Mouse (Mus musculus) embryo, embryonic 9.5 days (tissue): Measurements from ENCODE around the gene Smg9.
"Not testable (repeated sequence)": the region's sequence is repeated elsewhere in the genome, so short reads cannot be mapped to it uniquely, and the experiment has no call there.

Experiments used
- DNase-seq: peaks from one replicate; pipeline ENCODE4 v3.0.0-alpha.2; 2017; ENCODE audit errors: extremely low spot score

Smg9 gene

DNA sequence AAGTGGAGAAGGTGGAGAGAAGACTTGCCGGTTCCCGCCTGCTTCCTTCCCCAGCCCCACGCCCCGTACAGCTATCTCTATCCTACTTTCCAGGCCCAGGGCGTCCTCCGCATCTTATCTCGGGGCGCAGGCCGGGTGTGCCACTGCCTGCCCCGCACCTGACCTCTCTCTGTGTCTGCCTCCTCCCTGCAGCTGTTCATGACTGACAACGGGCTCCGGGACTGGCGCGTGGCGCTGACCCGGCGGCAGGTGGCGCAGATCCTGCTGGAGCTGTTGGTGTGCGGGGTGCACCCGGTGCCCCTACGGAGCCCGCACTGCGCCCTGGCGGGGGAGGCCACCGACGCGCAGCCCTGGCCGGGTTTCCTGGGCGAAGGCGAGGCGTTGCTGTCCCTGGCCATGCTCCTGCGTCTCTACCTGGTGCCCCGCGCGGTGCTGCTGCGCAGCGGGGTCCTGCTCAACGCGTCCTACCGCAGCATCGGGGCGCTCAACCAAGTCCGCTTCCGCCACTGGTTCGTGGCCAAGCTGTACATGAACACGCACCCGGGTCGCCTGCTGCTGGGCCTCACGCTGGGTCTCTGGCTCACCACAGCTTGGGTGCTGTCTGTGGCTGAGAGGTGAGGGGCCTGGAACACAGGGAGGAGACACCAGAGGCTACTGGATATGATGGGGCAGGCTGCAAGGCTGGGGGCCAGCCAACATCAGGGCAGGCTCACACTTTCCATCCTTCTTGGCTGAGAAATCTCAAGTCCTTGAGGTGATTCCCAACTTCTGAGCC lies 22.1 kb upstream of the Smg9 start:
- DNase-seq: peak; percentile 58

DNA sequence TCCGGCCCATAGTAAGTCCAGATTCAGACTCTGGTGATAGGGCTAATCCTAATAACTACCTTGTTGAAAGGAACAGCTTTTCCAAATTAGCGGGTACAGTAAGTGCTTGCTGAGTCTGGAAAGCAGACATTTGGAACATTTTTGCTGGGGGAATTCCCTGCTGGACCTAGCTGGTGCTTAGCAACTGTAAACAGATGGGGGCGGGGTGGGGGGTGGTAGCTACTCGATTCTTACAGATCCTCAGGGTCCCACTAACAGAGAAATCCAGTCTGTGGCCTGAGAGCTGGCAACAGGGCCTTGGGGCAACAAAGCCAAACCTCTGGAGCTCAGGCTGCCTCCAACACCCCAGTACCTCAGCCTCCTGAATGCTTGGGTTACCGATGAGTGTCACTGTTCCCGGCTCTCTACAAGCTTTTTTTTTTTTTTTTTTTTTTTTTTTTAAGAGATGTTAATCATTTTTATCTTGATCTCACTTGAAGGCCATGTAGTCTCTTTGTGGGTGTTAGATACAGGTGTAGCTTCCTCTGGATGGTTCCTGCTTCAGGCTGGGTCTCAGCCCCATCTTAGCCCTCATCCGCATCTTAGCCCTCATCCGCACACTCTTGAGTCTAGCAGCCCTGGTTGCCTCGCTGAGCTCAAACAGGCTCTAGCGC lies 21.2 kb upstream of the Smg9 start:
- DNase-seq: no peak

DNA sequence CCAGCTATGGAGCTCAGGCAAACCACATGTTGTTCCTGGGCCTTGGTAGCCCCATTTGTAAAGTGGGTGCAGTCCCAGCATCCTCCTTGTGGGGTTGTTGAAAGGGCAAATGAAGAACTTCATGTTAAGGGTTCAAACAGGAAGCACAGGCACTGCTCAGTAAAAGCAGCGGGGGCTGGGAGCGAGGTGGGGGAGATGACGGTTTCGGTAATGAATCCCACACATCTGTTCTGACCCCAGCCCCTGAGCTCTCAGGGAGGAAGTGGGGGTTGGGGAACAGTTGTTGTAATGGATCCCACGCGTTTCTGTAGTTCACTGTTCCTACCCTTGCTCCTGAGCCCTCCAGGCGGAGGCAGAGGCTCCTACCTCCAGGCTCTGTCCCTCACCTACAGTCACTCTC lies 19.5 kb upstream of the Smg9 start:
- no peak for DNase-seq

DNA sequence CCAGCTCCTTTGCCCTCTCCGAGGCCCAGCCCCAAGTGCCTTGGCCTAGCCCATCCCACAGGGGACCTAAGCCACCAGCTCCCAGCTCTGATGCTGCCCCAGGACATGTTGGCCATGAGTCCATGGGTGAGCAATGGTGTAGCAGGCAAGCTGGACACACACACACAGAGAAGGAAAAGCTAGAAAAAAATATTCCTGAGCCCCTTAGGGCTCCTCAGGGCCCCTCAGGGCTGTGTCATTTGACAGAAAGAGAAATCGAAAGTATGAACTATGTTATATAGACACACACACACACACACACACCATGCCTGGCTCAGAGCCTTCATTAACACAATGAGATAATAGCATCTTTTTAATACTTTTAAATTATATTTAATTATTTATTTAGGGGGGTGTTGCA lies 19.0 kb upstream of the Smg9 start:
- no peak for DNase-seq

DNA sequence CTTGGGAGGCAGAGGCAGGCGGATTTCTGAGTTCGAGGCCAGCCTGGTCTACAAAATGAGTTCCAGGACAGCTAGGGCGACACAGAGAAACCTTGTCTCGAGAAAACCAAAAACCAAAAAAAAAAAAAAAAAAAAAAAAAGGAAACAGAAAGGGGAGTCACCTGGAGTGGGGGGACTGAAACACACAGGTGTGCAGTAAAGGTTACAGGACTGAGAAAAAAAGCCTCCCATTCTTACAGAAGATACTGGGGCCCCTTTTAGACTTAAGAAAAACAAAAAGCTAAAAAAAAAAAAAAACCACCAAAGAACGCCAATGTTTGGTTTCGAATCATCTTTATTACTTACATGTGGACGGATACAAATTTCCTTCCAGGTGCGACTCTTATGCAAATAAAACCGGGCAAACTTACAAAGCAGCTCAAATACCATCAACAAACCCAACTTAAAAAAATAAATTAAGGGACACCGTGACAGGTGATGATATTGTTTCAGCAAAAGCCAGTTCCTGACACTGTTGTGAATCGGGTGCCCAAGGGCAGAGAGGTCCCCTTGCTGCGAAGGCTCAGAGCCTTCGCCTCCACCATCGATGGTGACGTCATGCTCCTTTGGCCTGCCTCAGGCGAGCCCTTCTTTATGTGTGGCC lies 16.6 kb upstream of the Smg9 start:
- no peak for DNase-seq

DNA sequence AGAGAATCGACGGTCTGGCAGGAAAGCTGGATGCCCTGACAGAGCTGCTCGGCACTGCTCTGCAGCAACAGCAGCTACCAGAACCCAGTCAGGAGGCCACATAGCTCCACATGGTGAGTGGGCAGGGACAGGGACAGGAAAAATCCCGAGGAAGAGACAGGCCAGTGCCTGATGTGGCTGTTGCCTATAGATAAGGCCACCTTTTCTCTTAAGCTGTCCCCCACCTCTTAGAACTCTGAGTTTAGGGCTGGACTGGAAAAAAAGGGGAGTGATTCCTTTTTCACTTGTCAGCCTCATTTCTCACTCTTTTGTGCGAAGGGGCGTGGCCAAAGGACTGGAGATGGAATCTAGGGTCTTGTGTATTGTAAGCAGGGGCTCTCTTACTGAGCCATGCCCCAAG lies 15.3 kb upstream of the Smg9 start:
- DNase-seq: no peak

DNA sequence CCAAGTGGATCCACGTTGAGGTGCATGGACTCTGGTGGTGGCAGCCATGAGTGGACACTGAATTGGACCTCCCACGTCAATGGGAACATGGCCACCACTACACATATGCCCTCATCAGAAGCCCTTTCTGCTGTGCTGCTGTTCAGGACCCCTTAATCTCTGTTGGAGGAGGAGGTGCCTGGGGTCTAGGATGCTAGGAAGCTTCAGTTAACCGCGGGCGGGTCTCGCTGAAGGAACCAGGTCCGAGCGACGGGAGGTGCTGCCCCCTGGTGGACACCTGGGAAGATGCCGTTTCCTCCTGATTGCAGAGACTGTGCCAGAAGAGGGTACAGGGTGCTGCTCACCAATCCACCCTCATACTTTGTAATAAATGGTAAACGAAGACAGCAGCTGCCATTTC lies 14.6 kb upstream of the Smg9 start:
- DNase-seq: peak; percentile 63

DNA sequence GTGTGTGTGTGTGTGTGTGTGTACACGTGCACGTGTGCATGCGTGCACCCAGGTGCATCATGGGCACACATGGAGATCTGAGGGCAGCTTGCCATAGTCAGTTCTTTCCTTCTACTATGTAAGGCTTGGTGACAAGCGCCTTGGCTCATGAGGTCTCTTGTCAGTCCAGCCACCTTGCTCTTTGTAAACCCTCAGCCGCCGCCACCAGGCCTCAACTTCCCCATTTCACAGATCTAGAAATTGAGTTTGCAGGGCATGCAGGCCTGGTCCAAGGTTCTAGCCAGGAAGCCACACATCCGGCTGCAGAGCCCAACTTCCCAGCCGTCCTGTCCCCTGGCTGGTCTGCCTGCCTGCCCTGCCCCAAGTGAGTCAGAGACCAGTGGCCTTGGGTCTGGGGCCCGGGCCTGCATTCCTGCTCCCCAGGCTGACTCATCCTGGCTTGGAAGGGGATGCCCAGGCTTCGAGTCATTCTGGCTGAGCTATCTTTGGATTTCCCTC lies 12.3 kb upstream of the Smg9 start:
- no peak for DNase-seq

DNA sequence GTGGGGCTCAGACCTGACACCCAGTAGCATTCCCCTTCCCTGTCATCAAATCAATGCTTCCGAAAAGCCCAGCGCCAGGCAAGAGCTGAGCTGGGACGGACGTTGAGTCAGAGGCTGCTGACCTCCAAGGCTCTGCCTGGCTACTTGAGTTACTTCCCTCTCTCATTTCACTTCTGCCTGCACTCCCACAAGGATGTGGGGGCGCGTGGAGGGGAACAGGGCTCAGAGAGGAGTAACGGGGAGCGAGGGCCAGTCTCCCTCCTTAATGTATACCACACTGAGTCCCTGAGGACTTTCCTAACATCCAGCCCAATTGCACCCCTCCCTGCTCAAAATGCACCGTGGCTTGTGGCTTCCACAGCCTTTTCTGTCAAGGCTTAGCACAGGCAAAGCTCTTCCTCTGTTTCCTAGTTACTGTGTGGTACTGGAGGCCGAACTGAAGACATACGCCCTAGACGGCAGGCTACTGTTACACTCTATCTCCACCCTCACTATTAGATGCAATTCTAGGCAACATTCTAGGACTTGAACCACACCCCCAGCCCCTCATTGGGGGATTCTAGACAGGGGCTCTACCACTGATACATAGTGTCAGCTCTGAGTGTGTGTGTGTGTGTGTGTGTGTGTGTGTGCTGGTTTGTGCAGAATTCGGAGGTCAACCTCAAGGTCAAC lies 9.8 kb upstream of the Smg9 start:
- no peak for DNase-seq

DNA sequence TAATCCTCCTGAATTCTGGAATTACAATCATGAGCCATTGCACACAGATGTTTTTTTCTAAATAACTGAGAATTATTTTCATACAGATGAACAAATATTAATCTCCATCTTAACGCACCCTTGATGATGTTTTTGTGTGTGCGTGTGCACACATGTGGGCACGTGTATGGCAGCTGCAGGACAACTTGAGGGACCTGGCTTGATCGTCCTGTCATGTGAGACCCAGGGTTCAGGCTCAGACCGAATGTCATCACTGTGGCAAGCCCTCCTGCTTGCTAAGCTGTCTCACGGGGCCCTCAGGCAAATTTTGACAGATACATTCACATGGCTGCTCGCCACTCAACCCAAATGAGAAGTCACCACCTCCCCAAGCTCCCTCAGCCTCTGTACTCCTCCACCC lies 8.9 kb upstream of the Smg9 start:
- DNase-seq: no peak

DNA sequence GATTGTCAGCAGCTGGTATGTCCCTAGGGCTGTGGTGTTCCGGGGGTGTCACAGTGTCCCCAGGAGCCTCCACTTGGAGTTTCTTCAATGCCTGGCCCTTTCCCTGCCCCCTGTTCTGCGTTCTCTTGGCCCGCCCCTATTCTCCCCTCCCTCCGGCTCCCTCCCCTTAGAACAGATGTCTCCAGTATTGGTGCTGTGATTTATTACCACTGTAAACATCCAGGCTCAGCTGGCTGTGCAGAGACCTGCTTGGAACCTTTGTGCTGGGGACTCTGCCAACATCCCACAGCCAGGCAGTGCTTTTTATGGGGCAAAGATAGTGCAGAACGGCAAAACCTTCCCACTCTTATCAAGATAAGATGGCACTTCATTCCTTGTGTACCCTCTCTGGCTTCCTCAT lies 8.3 kb upstream of the Smg9 start:
- peak; percentile 47 for DNase-seq

DNA sequence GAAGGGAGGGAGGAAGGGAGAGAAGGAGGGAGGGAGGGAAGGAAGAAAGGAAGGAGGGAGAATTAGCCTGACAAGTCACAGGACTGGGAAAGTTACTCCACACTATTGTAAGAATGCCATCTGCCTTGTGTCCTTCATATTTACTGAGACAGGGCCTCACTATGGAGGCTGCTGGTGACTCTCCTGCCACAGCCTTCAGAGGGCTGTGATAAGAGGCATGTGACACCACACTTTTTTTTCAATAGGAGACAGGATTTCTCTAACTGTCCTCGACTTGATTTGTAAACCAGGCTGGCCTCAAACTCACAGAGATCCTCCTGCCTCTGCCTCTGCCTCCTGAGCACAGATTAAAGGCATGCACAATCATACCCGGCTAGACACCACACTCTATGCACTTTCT lies 7.7 kb upstream of the Smg9 start:
- no peak for DNase-seq

DNA sequence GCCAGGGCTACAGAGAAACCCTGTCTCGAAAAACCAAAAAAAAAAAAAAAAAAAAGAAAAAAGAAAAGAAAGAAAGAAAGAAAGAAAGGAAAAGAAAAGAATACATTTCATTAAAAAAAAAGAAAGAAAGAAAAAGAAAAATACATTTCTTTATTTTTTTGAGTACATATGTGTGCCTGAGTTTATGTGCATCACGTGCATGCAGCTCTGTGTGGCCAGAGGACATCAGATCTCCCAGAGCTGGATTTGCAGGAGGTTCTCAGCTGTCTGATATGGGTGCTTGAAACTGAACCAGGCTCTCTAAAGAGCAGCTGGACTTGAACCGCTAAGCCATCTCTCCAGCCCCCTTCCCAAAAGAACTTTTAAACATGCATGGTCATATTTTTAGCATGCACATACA lies 5.4 kb upstream of the Smg9 start:
- no peak for DNase-seq

DNA sequence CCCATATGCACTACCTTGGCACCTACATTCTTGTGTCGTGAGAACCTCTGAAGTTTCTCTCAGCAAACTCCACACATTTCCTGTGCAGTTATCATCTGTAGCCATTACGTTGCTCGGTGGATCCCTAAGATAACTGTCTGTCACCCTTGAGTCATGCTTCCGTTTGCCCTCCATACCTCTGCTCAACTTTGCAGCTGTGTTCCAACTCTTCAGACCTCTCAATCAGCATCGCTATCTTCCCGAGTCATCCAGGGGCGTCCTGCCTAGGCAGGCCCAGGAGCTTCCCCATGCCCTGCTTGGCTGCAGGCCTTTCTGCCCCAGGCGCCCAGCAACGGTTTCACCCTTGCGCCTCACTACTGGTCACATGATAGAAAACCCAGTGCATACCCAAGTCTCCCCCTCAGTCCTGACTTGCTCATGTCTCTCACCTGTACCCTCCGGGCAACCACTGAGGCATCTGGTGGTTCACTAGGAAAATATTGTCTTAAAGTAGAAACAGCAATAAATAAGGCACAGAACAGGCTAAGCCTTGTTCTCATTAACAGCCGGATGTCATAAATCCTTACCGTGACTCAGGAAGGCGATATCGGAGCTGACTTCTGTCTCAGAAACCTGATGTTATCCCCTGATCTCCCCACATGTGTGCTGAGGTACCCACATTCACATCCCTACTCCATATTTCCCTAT lies 4.8 kb upstream of the Smg9 start:
- DNase-seq: no peak

DNA sequence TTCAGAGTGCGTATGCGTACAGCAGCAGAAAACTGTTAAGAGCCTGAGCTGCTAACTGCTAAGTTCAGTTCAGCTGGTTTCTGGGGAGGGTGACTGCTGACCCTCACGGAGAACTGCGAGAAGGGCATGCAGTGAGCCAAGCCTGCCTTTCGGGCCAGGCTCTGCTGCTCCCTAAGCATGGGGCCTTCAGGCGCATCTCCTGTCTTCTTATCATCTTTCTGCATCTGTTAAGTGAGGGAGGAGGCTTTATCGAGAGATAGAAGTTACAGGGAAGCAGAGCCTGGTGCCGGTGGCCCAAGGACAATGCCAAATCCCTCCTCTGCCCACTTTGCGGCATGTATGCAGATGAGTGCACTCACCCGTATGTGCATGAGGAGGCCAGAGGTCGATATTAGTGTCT lies 2.6 kb upstream of the Smg9 start:
- no peak for DNase-seq

DNA sequence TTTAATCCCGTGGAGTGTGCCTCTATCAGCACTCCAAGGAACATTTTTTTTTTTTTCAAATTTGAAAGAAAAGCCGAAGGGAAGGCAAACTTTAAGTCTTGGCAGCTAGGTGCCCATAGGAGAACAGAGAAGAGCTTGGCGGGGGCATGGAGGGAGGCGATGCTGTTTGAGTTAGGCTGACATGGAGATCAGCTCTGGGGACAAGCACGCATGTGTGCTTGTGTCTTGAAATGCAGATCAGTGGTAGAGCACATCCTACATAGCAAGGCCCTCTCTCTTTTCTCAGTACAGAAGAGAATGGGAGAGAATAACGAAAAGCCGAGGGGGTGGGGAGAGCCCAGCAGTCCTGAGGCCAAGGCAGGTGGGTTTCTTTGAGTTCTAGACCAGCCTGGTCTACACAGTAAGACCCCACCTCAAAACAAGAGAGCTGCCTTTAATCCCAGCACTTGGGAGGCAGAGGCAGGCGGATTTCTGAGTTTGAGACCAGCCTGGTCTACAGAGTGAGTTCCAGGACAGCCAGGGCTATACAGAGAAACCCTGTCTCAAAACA lies 980 bp upstream of the Smg9 start:
- DNase-seq: no peak

DNA sequence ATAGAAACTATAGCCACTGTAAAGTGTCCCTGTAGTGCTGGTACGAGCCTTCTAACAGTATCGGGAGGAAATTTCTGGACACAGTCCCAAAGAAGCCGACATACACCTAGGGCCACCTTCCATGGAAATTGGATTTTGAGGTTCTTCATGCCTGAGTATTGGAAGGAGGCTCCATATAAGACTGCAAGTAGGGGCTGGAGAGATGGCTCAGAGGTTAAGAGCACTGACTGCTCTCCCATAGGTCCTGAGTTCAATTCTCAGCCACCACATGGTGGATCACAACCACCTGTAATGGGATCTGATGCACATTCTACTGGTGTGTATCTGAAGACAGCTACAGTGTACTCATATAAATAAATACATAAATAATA lies 648 bp downstream of the Smg9 start:
- no peak for DNase-seq

DNA sequence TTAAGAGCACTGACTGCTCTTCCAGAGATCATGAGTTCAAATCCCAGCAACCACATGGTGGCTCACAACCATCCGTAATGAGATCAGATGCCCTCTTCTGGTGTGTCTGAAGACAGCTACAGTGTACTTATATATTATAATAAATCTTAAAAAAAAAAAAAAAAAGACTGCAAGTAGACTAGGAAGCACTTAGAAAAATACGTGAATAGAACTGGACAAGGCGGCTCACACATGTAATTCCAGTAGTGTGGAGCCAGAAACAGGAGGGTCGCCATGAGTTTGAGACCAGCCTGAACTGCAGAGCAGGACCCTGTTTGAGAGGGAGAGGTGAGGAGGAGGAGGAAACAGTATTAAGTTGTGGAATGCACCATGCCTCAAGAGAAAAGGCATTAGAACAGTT lies 1.1 kb downstream of the Smg9 start:
- DNase-seq: not testable (repeated sequence)

DNA sequence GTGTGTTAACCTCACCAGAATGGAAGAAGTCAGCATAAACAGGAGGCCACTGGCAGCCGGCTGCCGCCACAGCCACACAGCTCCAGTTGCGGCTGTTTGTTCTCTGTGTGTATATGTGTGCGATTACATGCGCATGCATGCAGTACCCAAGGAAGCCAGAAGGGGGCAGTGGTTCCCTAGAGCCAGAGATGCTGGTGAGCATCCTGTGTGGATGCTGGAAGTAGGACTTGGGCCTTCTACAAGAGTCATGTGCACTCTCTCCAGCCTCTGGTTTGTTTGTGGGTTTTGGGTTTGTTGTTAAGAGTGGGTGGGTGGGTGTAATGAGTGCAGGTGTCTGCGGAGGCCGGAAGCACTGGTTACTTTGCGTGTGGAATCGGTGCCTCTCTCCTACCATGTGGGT lies 3.4 kb downstream of the Smg9 start:
- no peak for DNase-seq

DNA sequence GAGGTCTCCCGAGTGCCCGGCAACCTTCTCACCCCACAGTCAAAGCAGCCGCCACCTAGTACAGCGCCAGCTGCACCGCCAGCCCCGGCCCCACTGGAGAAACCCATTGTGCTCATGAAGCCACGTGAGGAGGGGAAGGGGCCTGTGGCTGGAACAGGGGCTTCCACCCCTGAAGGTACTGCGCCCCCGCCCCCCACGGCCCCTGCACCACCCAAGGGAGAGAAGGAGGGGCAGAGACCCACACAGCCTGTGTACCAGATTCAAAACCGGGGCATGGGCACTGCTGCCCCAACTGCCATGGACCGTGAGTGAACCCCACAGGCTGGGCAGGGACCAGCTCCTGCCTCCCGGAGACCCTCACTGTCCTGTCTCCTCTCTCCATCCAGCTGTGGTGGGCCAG lies 6.2 kb downstream of the Smg9 start:
- DNase-seq: no peak

DNA sequence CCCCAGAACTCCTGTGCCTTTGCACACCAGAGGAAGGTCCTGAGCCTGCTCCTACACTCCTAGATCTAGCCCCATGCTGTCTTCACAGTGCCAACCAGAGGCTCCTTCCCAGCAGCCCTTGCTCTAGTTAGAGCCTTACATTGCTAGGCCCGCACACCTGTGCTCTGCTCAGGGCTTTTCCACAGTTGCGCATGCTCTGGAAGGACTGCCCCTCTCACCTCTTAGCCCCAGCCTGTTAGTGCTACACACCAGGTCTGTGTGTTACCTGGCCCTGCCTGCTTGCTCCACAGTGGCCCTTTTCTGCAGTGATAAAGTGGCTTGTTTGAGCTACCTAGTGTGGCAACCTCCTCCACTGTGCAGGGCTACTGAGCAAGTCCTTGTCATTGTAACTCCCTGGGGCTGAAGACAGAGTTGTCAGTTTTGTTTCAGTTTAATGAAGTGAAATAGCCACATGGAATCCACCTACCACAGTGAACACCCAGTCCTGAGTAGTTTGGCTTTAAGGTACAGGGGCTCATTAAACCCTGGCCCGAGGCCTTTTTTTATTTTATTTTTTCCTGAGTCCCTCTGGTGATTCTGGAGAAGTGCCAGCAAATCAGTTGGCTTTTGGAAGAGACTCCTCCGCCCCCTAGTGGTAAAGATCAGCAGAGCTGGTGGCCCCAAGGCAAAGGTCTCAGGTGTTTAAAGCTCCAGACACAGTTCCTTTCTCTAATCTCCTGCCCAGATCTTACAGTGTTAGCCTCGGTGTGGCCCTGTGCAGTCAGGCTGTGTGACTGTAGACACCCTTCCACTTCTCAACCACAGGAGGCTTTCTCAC lies 7.3 kb downstream of the Smg9 start:
- peak; percentile 64 for DNase-seq
